Mouse (Mus musculus): ENCODE results near the gene Cnp. TPM values are rescaled to one million over a fixed set of nuclear protein-coding genes. Genes with fewer than 3 reads are reported as not detected.
"Not testable (repeated sequence)": the region's sequence is repeated elsewhere in the genome, so short reads cannot be mapped to it uniquely, and the experiment has no call there.

Cnp gene
- polyA plus RNA-seq, 1 experiment: 97.4 TPM

- 43% methylated on average over 19 of the region's 19 CpGs for WGBS
- no peak for TF ChIP-seq POLR2A (IDR thresholded peaks at IDR 0.05; ENCODE audit: low read depth, low read length)
- TF ChIP-seq CTCF (IDR thresholded peaks at IDR 0.05; ENCODE audit: extremely low read depth, insufficient read depth, insufficient read length, insufficient replicate concordance): no peak
- DNase-seq (ENCODE audit: low read depth in 1 of 2, low spot score in 2 of 2): no peak
- Histone ChIP-seq H3K36me3 (ENCODE audit: control insufficient read depth, insufficient read depth, low read length) (peaks cover under 1% of the 10 kb centered on the region; the same call in 1 of the 2 replicates), H3K27me3 (ENCODE audit: control insufficient read depth, insufficient read depth, low read length) (no peaks in the 10 kb centered on the region), H3K27ac (ENCODE audit: insufficient read depth, low read length) (peak overlapping the region; percentile 6), H3K4me3 (ENCODE audit: extremely low read depth, insufficient read depth, insufficient read length) (peak overlapping the region; percentile 56; the same call in 1 of the 2 replicates), H3K4me1 (ENCODE audit: control insufficient read depth, insufficient read depth, insufficient read length) (peaks cover 3% of the 10 kb centered on the region; the same call in 1 of the 2 replicates)
Measured at GRCm38 (mm10) chr11:100528375-100529165, 46.1 kb upstream of the Cnp start.

DNA sequence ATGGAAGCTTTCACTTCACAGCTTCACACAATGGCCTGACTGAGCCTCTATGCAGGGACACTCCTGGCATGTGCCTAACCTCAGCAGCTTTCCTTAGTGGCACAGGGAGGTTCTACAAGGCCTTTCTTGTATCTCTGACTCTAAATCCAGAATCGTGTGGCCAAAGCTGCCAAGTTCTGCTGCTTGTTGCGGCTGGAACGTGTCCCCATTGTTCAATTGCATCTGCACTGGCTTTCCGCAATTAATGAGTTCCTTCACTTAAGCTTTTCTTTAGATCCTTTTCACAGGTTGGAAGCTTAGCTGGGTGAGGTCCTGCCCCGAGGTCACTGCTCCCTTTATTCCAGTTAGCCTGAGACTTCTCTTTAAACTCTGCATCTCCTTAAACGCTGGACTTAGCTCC lies 40.8 kb upstream of the Cnp start:
- Histone ChIP-seq H3K27ac (ENCODE audit: insufficient read depth, low read length) (no peak overlapping the region), H3K4me1 (ENCODE audit: control insufficient read depth, insufficient read depth, insufficient read length) (no peaks in the 10 kb centered on the region), H3K4me3 (ENCODE audit: extremely low read depth, insufficient read depth, insufficient read length) (no peak overlapping the region), H3K27me3 (ENCODE audit: control insufficient read depth, insufficient read depth, low read length) (no peaks in the 10 kb centered on the region), H3K36me3 (ENCODE audit: control insufficient read depth, insufficient read depth, low read length) (no peaks in the 10 kb centered on the region)
- no peak for TF ChIP-seq POLR2A (IDR thresholded peaks at IDR 0.05; ENCODE audit: low read depth, low read length)
- no peak for DNase-seq (ENCODE audit: low read depth in 1 of 2, low spot score in 2 of 2)
- 86% methylated on average over 6 of the region's 6 CpGs for WGBS

DNA sequence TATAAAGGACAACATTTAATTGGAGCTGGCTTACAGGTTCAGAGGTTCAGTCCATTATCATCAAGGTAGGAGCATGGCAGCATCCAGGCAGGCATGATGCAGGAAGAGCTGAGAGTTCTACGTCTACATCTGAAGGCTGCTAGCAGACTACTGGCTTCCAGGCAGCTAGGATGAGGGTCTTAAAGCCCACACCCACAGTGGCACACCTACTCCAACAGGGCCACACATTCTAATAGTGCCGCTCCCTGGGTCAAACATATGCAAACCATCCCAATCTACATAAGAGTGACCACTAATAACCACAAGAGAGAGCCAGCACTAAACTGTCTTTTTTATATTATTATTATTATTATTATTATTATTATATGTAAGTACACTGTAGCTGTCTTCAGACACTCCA lies 40.3 kb upstream of the Cnp start:
- 91% methylated on average over 2 of the region's 2 CpGs for WGBS
- H3K27me3 ChIP-seq (ENCODE audit: control insufficient read depth, insufficient read depth, low read length); H3K36me3 ChIP-seq (ENCODE audit: control insufficient read depth, insufficient read depth, low read length); H3K4me1 ChIP-seq (ENCODE audit: control insufficient read depth, insufficient read depth, insufficient read length); H3K4me3 ChIP-seq (ENCODE audit: extremely low read depth, insufficient read depth, insufficient read length); DNase-seq (ENCODE audit: low read depth in 1 of 2, low spot score in 2 of 2); H3K27ac ChIP-seq (ENCODE audit: insufficient read depth, low read length): not testable (repeated sequence)

DNA sequence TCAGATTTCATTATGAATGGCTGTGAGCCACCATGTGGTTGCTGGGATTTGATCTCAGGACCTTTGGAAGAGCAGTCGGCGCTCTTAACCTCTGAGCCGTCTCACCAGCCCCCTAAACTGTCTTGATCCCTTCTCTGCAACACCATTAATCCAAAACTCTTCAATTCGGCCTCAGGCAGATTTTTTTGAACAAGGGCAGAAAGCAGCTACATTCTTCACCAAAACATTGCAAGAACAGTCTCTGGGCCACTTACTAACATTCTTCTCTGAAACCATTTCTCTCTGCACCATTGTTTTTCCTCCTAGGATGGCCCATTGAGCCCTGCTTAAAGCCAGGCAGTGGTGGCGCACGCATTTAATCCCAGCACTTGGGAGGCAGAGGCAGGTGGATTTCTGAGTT lies 39.9 kb upstream of the Cnp start:
- not testable (repeated sequence) for H3K36me3 ChIP-seq (ENCODE audit: control insufficient read depth, insufficient read depth, low read length); H3K27ac ChIP-seq (ENCODE audit: insufficient read depth, low read length); H3K27me3 ChIP-seq (ENCODE audit: control insufficient read depth, insufficient read depth, low read length); H3K4me3 ChIP-seq (ENCODE audit: extremely low read depth, insufficient read depth, insufficient read length); DNase-seq (ENCODE audit: low read depth in 1 of 2, low spot score in 2 of 2); H3K4me1 ChIP-seq (ENCODE audit: control insufficient read depth, insufficient read depth, insufficient read length)
- WGBS: 97% methylated on average over 6 of the region's 6 CpGs

- Histone ChIP-seq H3K4me1 (ENCODE audit: control insufficient read depth, insufficient read depth, insufficient read length) (no peaks in the 10 kb centered on the region), H3K27me3 (ENCODE audit: control insufficient read depth, insufficient read depth, low read length) (no peaks in the 10 kb centered on the region), H3K4me3 (ENCODE audit: extremely low read depth, insufficient read depth, insufficient read length) (no peak overlapping the region), H3K27ac (ENCODE audit: insufficient read depth, low read length) (no peak overlapping the region), H3K36me3 (ENCODE audit: control insufficient read depth, insufficient read depth, low read length) (no peaks in the 10 kb centered on the region)
- no peak for TF ChIP-seq POLR2A (IDR thresholded peaks at IDR 0.05; ENCODE audit: low read depth, low read length)
- TF ChIP-seq CTCF (IDR thresholded peaks at IDR 0.05; ENCODE audit: extremely low read depth, insufficient read depth, insufficient read length, insufficient replicate concordance): no peak
- WGBS: 21% methylated on average over 1 of the region's 1 CpGs
- DNase-seq (ENCODE audit: low read depth in 1 of 2, low spot score in 2 of 2): no peak
Measured at GRCm38 (mm10) chr11:100535996-100536395, 38.7 kb upstream of the Cnp start.

DNA sequence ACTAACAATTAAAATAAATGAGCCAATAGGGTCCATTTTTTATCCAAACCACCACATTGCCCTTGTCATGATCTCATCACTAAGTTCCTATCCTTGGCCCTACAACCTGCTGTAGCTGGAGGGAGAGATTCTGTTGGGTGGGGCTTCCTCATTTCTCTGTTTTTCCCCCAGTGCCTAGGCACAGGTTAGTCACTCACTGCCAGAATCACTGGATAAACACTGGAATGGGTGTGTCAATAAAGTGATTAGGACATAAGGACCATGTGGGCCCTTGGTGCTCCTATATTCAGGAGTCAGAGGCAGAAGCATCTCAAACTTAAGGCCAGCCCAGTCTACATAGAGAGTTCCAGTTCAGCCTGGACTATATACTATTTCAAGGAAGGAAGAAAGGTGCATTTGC lies 38.2 kb upstream of the Cnp start:
- Histone ChIP-seq H3K36me3 (ENCODE audit: control insufficient read depth, insufficient read depth, low read length) (no peaks in the 10 kb centered on the region), H3K27me3 (ENCODE audit: control insufficient read depth, insufficient read depth, low read length) (no peaks in the 10 kb centered on the region), H3K4me3 (ENCODE audit: extremely low read depth, insufficient read depth, insufficient read length) (no peak overlapping the region), H3K4me1 (ENCODE audit: control insufficient read depth, insufficient read depth, insufficient read length) (no peaks in the 10 kb centered on the region), H3K27ac (ENCODE audit: insufficient read depth, low read length) (no peak overlapping the region)
- TF ChIP-seq POLR2A (IDR thresholded peaks at IDR 0.05; ENCODE audit: low read depth, low read length): no peak
- DNase-seq (ENCODE audit: low read depth in 1 of 2, low spot score in 2 of 2): no peak

GRCm38 (mm10) chr11:100540966-100541365 lies 33.7 kb upstream of the Cnp start:
- Histone ChIP-seq H3K27ac (ENCODE audit: insufficient read depth, low read length) (no peak overlapping the region), H3K36me3 (ENCODE audit: control insufficient read depth, insufficient read depth, low read length) (no peaks in the 10 kb centered on the region), H3K4me3 (ENCODE audit: extremely low read depth, insufficient read depth, insufficient read length) (no peak overlapping the region), H3K4me1 (ENCODE audit: control insufficient read depth, insufficient read depth, insufficient read length) (peaks cover 7% of the 10 kb centered on the region), H3K27me3 (ENCODE audit: control insufficient read depth, insufficient read depth, low read length) (no peaks in the 10 kb centered on the region)
- no peak for DNase-seq (ENCODE audit: low read depth in 1 of 2, low spot score in 2 of 2)
- no peak for TF ChIP-seq CTCF (IDR thresholded peaks at IDR 0.05; ENCODE audit: extremely low read depth, insufficient read depth, insufficient read length, insufficient replicate concordance)
- no peak for TF ChIP-seq POLR2A (IDR thresholded peaks at IDR 0.05; ENCODE audit: low read depth, low read length)
- 50% methylated on average over 6 of the region's 6 CpGs for WGBS

Data from spleen, adult 2 months (tissue).